Mouse (Mus musculus) MEL (cell line): Measurements from ENCODE around the gene Rnaseh1. TPM values are rescaled to one million over a fixed set of nuclear protein-coding genes. Genes with fewer than 3 reads are reported as not detected.
A peak's percentile ranks its signal among the peaks of the same experiment; 100 is the strongest.

Experiments used
- DNase-seq: peaks from one replicate; pipeline ENCODE4 v3.0.0; 2011; ENCODE audit warnings: low read depth, low spot score
- H3K27ac ChIP-seq: 2 replicates; pipeline ENCODE4 v1.5.1; 2012; ENCODE audit warnings: low read depth, mild to moderate bottlenecking, control low read depth, low read length, moderate library complexity; ENCODE audit not compliant: control insufficient read depth
- H3K27me3 ChIP-seq, 2 experiments: fragments of 150-350 bp in 1 of 2; sonication (generic) in 1 of 2; 2 replicates each; pipeline ENCODE4 v1.6.1; 2012; ENCODE audit warnings: low read length in 2 of 2, mild to moderate bottlenecking in 2 of 2, improper control_type of control experiment in 1 of 2, moderate library complexity in 1 of 2; ENCODE audit not compliant: insufficient read depth in 2 of 2, control insufficient read depth in 1 of 2
- H3K36me3 ChIP-seq, 2 experiments: 2 replicates each; pipeline ENCODE4 v1.6.1; 2012 to 2014; ENCODE audit warnings: low read length in 2 of 2, improper control_type of control experiment in 1 of 2, inconsistent platforms in 1 of 2, mild to moderate bottlenecking in 1 of 2; ENCODE audit not compliant: insufficient read depth in 2 of 2, control insufficient read depth in 1 of 2
- H3K4me1 ChIP-seq, 2 experiments: fragments of 150-350 bp in 1 of 2; sonication (generic) in 1 of 2; 2 replicates each; pipeline ENCODE4 v1.6.1; 2012; ENCODE audit warnings: low read length in 2 of 2, improper control_type of control experiment in 1 of 2, mild to moderate bottlenecking in 1 of 2; ENCODE audit not compliant: insufficient read depth in 2 of 2, control insufficient read depth in 1 of 2
- H3K4me3 ChIP-seq, 2 experiments: fragments of 150-350 bp in 1 of 2; sonication (generic) in 1 of 2; 2 replicates each; pipeline ENCODE4 v1.5.1; 2012; ENCODE audit warnings: low read depth in 2 of 2, low read length in 2 of 2, mild to moderate bottlenecking in 2 of 2, moderate library complexity in 2 of 2, control low read depth in 1 of 2, improper control_type of control experiment in 1 of 2; ENCODE audit not compliant: control insufficient read depth in 1 of 2, insufficient read depth in 1 of 2
- H3K79me2 ChIP-seq: 2 replicates; pipeline ENCODE4 v1.6.1; 2012; ENCODE audit warnings: mild to moderate bottlenecking, low read length, moderate library complexity; ENCODE audit not compliant: control insufficient read depth, poor library complexity, insufficient read depth
- H3K9ac ChIP-seq: 2 replicates; pipeline ENCODE4 v1.6.1; 2012; ENCODE audit warnings: low read depth, mild to moderate bottlenecking, control low read depth, low read length, moderate library complexity; ENCODE audit not compliant: control insufficient read depth, poor library complexity, severe bottlenecking
- H3K9me3 ChIP-seq: fragments of 150-350 bp; sonication (generic); replicated peaks from 2 replicates; pipeline ENCODE4 v1.6.1; 2012; ENCODE audit warnings: mild to moderate bottlenecking, low read length, improper control_type of control experiment, moderate library complexity; ENCODE audit not compliant: insufficient read depth
- BHLHE40 ChIP-seq: IDR thresholded peaks from 2 replicates; pipeline ENCODE4 v1.6.1; 2012; ENCODE audit warnings: low read depth, mild to moderate bottlenecking, inconsistent platforms, low read length, improper control_type of control experiment, borderline replicate concordance
- E2F4 ChIP-seq: IDR thresholded peaks from 2 replicates; pipeline ENCODE4 v1.6.1; 2011; ENCODE audit warnings: low read depth, low read length, improper control_type of control experiment, borderline replicate concordance
- ELF1 ChIP-seq: IDR thresholded peaks from 2 replicates; pipeline ENCODE4 v1.6.1; 2014; ENCODE audit warnings: low read depth, mild to moderate bottlenecking, inconsistent platforms, low read length, improper control_type of control experiment, moderate library complexity
- GABPA ChIP-seq: IDR thresholded peaks from 2 replicates; pipeline ENCODE4 v1.6.1; 2012; ENCODE audit warnings: low read depth, mild to moderate bottlenecking, inconsistent platforms, low read length, improper control_type of control experiment, moderate library complexity
- GATA1 ChIP-seq: IDR thresholded peaks from 2 replicates; pipeline ENCODE4 v1.6.1; 2011; ENCODE audit warnings: low read depth, low read length, improper control_type of control experiment
- HCFC1 ChIP-seq: IDR thresholded peaks from 2 replicates; pipeline ENCODE4 v1.6.1; 2012; ENCODE audit warnings: low read depth, mild to moderate bottlenecking, inconsistent platforms, low read length, improper control_type of control experiment, moderate library complexity
- MAFK ChIP-seq: IDR thresholded peaks from 2 replicates; pipeline ENCODE4 v1.6.1; 2011; ENCODE audit warnings: low read depth, mild to moderate bottlenecking, low read length, improper control_type of control experiment, borderline replicate concordance
- MAX ChIP-seq: IDR thresholded peaks from 2 replicates; pipeline ENCODE4 v1.6.1; 2011; ENCODE audit warnings: low read length, improper control_type of control experiment
- MAZ ChIP-seq: IDR thresholded peaks from 2 replicates; pipeline ENCODE4 v1.6.1; 2012; ENCODE audit warnings: low read depth, mild to moderate bottlenecking, inconsistent platforms, low read length, improper control_type of control experiment
- MYC ChIP-seq: IDR thresholded peaks from 2 replicates; pipeline ENCODE4 v1.6.1; 2011; ENCODE audit warnings: low read depth, mild to moderate bottlenecking, low read length, improper control_type of control experiment, moderate library complexity
- NELFE ChIP-seq: IDR thresholded peaks from 2 replicates; pipeline ENCODE4 v1.6.1; 2011; ENCODE audit warnings: low read depth, low read length, improper control_type of control experiment
- NRF1 ChIP-seq: IDR thresholded peaks from 2 replicates; pipeline ENCODE4 v1.6.1; 2014; ENCODE audit warnings: low read depth, mild to moderate bottlenecking, inconsistent platforms, low read length, improper control_type of control experiment, moderate library complexity; ENCODE audit not compliant: poor library complexity, insufficient read depth, severe bottlenecking
- POLR2A ChIP-seq, 2 experiments: IDR thresholded peaks; 2 replicates each; pipeline ENCODE4 v1.6.1; 2011 to 2012; ENCODE audit warnings: low read length in 2 of 2, mild to moderate bottlenecking in 2 of 2, control low read depth in 1 of 2, improper control_type of control experiment in 1 of 2, low read depth in 1 of 2, moderate library complexity in 1 of 2; ENCODE audit not compliant: control insufficient read depth in 1 of 2, insufficient read depth in 1 of 2, poor library complexity in 1 of 2
- RCOR1 ChIP-seq: IDR thresholded peaks from 2 replicates; pipeline ENCODE4 v1.6.1; 2012; ENCODE audit warnings: low read depth, mild to moderate bottlenecking, inconsistent platforms, low read length, improper control_type of control experiment
- SIN3A ChIP-seq: IDR thresholded peaks from 2 replicates; pipeline ENCODE4 v1.6.1; 2012; ENCODE audit warnings: low read length, improper control_type of control experiment, inconsistent platforms
- TAL1 ChIP-seq: IDR thresholded peaks from 2 replicates; pipeline ENCODE4 v1.6.1; 2012; ENCODE audit warnings: mild to moderate bottlenecking, inconsistent platforms, low read length, moderate library complexity, mixed read lengths
- TBP ChIP-seq: IDR thresholded peaks from 2 replicates; pipeline ENCODE4 v1.8.0; 2011; ENCODE audit warnings: low read depth, low read length, improper control_type of control experiment
- TCF12 ChIP-seq: IDR thresholded peaks from 2 replicates; pipeline ENCODE4 v1.6.1; 2014; ENCODE audit warnings: low read depth, mild to moderate bottlenecking, inconsistent platforms, low read length, improper control_type of control experiment, moderate library complexity
- USF1 ChIP-seq: IDR thresholded peaks from 2 replicates; pipeline ENCODE4 v1.6.1; 2014; ENCODE audit warnings: low read depth, mild to moderate bottlenecking, inconsistent platforms, low read length, improper control_type of control experiment, moderate library complexity
- USF2 ChIP-seq, 2 experiments: IDR thresholded peaks; 2 replicates each; pipeline ENCODE4 v1.6.1; 2011 to 2012; ENCODE audit warnings: improper control_type of control experiment in 2 of 2, low read length in 2 of 2, borderline replicate concordance in 1 of 2, inconsistent platforms in 1 of 2, low read depth in 1 of 2, mild to moderate bottlenecking in 1 of 2; ENCODE audit not compliant: insufficient read depth in 1 of 2
- ZC3H11A ChIP-seq: IDR thresholded peaks from 2 replicates; pipeline ENCODE4 v1.6.1; 2012; ENCODE audit warnings: low read depth, mild to moderate bottlenecking, inconsistent platforms, low read length, improper control_type of control experiment
- ZKSCAN1 ChIP-seq: IDR thresholded peaks from 2 replicates; pipeline ENCODE4 v1.6.1; 2012; ENCODE audit warnings: low read depth, mild to moderate bottlenecking, inconsistent platforms, low read length, improper control_type of control experiment, moderate library complexity
- ZNF384 ChIP-seq: IDR thresholded peaks from 2 replicates; pipeline ENCODE4 v1.6.1; 2012; ENCODE audit warnings: low read depth, mild to moderate bottlenecking, inconsistent platforms, low read length, improper control_type of control experiment
- polyA plus RNA-seq, 2 experiments: library from polyadenylated mRNA; stranded (reverse) in 1 of 2; unstranded in 1 of 2; fragments of >175 nt in 1 of 2; fragments of >200 nt in 1 of 2; gene quantifications; 2 replicates each; pipeline versions ENCODE4 v1.2.1 to v1.2.4; 2012; ENCODE audit warnings: low replicate concordance in 2 of 2, low read depth in 1 of 2; ENCODE audit not compliant: insufficient read length in 2 of 2, insufficient read depth in 1 of 2, missing spikeins in 1 of 2
- total RNA-seq: library from RNA; depleted of rRNA; stranded (reverse); fragments of 300-350 nt; gene quantifications from 2 replicates; pipeline ENCODE4 v1.2.3, GENCODE M21; 2012

Gene Rnaseh1
- total and polyA plus RNA-seq, 3 experiments: 36.5 to 47.9 TPM; not detected in 1

DNA sequence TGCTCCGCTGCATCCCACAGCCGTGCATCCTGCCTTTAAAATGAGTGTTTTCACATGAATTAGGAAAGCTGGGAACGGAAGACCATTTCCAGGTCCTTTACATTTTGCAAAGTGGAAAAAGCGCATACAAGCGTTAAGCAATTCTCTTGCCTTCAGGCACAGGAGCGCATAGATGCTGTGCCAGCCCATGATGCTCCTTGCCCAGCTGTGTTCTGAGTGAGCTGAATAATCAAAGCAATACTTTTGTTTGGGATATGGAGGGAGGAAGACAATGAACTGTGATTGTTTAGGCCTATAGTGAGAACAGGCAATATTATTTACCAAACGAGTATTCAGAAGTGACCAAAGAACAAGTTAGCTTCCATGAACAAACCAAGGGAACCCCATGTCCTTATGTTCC lies 41.3 kb downstream of the Rnaseh1 start:
- H3K79me2 ChIP-seq: no peaks in the 10 kb centered on the region
- H3K27ac ChIP-seq: no peak overlapping the region
- no peak overlapping the region for H3K9ac ChIP-seq
- no peaks in the 10 kb centered on the region for H3K27me3 ChIP-seq
- no peaks in the 10 kb centered on the region for H3K4me1 ChIP-seq
- peaks cover 0 to 2% of the 10 kb centered on the region in 2 experiments; a peak in 1 of 4 replicates for H3K36me3 ChIP-seq
- no peak for DNase-seq
- H3K9me3 ChIP-seq: no peaks in the 10 kb centered on the region
- TF ChIP-seq ZNF384 (no peak), TBP (no peak)
- no peak overlapping the region for H3K4me3 ChIP-seq

DNA sequence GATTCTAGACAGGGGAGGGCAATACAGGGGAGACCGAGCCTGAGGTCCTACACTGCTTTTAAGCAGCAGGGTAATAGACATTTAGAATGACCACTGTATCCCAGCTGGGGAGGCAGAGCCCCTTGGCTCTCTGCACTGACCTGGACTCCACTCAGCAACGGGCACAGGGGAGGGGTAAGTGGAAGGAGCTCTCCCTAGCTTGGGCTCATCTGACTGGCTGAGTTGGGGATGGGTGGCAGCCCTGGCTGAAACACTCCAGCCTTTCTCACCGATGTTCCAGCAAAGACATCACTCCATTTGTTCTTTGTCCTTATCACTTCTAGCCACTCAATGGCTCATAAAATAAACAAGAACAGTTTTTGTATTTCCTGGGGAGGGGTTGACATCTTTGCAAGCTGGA lies 44.3 kb downstream of the Rnaseh1 start:
- no peaks in the 10 kb centered on the region for H3K9me3 ChIP-seq
- no peaks in the 10 kb centered on the region for H3K27me3 ChIP-seq
- TF ChIP-seq BHLHE40 (no peak), MYC (no peak), ZKSCAN1 (no peak), RCOR1 (no peak), TBP (no peak), NELFE (no peak), TAL1 (no peak), SIN3A (no peak), POLR2A (IDR thresholded peaks at IDR 0.05; ENCODE audit: control insufficient read depth in 1 of 2, insufficient read depth in 1 of 2, low read depth in 1 of 2, low read length in 2 of 2, poor library complexity in 1 of 2) (no peak), GABPA (no peak), ZC3H11A (no peak), TCF12 (no peak)
- peaks cover 0 to 2% of the 10 kb centered on the region in 2 experiments; a peak in 1 of 4 replicates for H3K36me3 ChIP-seq
- no peak overlapping the region for H3K27ac ChIP-seq
- no peak overlapping the region for H3K4me3 ChIP-seq
- no peak for DNase-seq
- no peaks in the 10 kb centered on the region for H3K4me1 ChIP-seq
- no peaks in the 10 kb centered on the region for H3K79me2 ChIP-seq
- no peak overlapping the region for H3K9ac ChIP-seq

DNA sequence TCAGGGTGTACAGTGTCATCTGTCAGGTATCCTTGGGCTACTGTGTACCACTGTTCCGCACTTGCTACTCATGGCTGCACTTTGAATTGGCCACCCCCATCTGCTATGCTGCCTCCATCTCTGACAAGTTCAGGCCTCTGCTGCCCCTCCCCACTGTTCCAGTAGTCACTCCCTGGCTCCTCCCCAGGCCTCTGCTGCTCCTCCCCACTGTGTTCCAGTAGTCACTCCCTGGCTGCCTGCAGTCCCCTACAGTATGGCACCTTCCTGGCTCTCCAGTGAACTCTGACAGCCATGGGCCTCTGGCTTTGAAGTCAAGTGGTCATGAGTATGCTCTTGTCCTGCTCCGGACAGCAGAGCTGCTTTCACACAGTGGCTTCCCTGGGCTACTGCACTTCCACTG lies 44.8 kb downstream of the Rnaseh1 start:
- Histone ChIP-seq H3K79me2 (no peaks in the 10 kb centered on the region), H3K27ac (no peak overlapping the region), H3K4me3 (no peak overlapping the region), H3K9me3 (no peaks in the 10 kb centered on the region), H3K4me1 (no peaks in the 10 kb centered on the region), H3K36me3 (peaks cover 0 to 2% of the 10 kb centered on the region in 2 experiments; a peak in 1 of 4 replicates), H3K27me3 (no peaks in the 10 kb centered on the region), H3K9ac (no peak overlapping the region)
- TF ChIP-seq USF1: no peak
- no peak for TF ChIP-seq MAX
- TF ChIP-seq HCFC1: no peak
- TF ChIP-seq TBP: no peak
- TF ChIP-seq ZKSCAN1: no peak
- no peak for TF ChIP-seq ZNF384
- no peak for TF ChIP-seq ELF1
- no peak for TF ChIP-seq GATA1
- TF ChIP-seq E2F4: no peak
- no peak for TF ChIP-seq MAFK
- no peak for TF ChIP-seq MAZ
- TF ChIP-seq TCF12: no peak
- TF ChIP-seq NRF1: no peak
- TF ChIP-seq USF2 (IDR thresholded peaks at IDR 0.05; ENCODE audit: borderline replicate concordance in 1 of 2, insufficient read depth in 1 of 2, low read depth in 1 of 2, low read length in 2 of 2): no peak
- peak; percentile 16 for DNase-seq
